Mouse (Mus musculus) bone marrow macrophage, adult 2 months (primary cell): ENCODE results near the gene Sgcd.

ENCODE experiments used
- CTCF ChIP-seq: IDR thresholded peaks from 2 replicates; pipeline ENCODE4 v1.5.1; 2012; ENCODE audit warnings: low read depth, mild to moderate bottlenecking, low read length, moderate library complexity
- POLR2A ChIP-seq: IDR thresholded peaks from 2 replicates; pipeline ENCODE4 v1.6.1; 2012; ENCODE audit warnings: mild to moderate bottlenecking, low read depth, low read length, borderline replicate concordance

GRCm38 (mm10) chr11:47005301-47005875 is 983.4 kb downstream of the Sgcd start:
- no peak for TF ChIP-seq CTCF
- no peak for TF ChIP-seq POLR2A
